Mouse (Mus musculus): Measurements from ENCODE around the gene Ppp1r3g. TPM values are rescaled to one million over a fixed set of nuclear protein-coding genes. Genes with fewer than 3 reads are reported as not detected.
"Not testable (repeated sequence)": the region's sequence is repeated elsewhere in the genome, so short reads cannot be mapped to it uniquely, and the experiment has no call there.

The Ppp1r3g gene
- total RNA-seq, 2 experiments from 2014 or later = 0.35 to 0.78 TPM

DNA sequence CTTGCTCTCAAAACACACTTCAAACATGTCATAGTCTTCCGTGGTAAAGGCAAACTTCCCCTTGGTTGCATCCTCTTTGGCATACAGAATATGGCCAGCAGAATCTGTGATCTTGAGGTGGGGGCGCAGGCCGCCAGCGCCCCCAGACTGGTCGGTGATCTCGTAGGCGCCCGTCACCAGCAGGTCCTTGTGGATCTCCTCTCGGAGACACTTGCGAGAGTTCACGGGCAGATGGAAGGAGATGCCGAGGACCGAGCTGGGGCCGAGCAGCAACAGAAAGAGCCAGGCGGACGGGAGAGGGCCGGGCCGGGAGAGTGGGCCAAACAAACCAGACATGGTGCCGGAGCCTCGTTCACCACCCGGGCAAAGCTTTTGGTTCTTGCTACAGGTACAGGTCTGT lies 32.5 kb downstream of the Ppp1r3g start:
- intact Hi-C loops (cut with DNase I); DNase-seq: not testable (repeated sequence)

DNA sequence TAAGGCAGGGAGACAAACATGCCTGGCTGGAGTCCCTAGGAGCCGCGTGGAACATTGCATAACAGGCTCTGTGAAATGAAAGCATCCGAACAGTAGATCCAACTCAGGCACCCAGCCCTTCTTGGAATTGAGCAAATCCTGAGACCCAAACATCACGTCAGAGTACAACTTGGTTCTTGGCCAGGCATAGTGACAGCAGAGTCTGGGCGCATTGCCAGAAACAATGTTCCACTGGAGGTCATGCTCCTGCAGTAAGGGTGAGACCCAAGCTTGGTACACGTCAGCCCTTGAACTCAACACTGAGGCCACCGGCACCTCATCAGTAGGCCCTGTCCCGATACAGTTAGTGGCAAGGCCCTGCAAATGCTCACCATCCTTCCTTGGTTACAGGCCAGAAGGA lies 35.4 kb downstream of the Ppp1r3g start:
- intact Hi-C loops (cut with DNase I) = no loop called here
- peak; percentile 79 to 84 for DNase-seq

DNA sequence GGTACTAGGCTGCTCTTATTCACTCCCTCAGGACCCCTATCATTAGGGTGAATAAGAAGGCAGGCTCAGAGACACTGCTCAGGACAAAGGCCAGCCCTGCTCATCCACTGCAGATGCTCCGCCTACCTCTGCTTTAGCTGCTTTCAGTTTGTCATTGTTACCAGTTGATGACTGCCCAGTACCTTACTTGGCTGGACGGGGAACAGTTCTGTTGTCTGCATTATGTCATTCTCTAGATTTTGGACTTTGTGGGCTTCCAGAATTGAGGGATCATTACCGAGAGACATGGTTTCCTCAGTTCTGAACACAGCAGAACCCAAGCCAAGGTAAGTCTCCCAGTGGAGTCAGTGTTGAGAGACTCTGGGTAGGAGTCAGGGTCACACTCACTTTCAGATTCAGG lies 36.6 kb downstream of the Ppp1r3g start:
- intact Hi-C loops (cut with DNase I) = no loop called here
- DNase-seq = no peak

DNA sequence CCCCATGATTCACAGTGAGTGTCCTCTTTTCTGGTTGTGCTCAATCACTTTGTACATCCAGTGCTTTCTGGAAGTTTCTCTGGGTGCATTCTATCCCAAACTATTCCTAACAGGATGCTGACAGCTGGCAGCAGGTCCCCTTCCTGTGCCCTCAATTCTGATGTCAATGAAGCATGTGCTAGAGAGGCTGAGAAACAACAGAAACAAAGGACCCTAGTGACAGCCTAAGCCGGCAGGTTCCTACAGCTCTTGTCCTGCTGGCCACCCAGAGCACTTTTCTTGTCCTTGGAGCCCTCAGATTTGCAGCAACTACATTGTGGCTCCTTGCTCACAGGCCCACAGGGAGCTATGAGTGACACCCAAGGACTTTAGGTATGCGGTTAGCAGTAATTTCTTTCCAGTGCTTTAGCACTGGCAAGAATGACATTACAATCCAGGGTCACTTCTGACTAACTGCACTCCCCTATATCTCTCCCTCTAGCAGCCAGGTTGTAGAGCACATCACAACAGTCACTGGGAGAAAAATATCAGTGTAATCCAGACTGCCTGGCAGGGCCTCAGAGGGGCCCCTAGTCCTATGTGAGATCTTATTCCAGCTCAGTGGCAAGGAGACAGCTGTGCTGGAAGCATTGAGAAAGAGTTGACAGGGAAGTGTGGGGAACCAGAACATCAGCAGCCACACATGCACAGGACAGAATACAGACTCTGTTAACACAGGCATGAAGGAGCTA lies 37.2 kb downstream of the Ppp1r3g start:
- no peak for DNase-seq
- intact Hi-C loops (cut with DNase I) = no loop called here

DNA sequence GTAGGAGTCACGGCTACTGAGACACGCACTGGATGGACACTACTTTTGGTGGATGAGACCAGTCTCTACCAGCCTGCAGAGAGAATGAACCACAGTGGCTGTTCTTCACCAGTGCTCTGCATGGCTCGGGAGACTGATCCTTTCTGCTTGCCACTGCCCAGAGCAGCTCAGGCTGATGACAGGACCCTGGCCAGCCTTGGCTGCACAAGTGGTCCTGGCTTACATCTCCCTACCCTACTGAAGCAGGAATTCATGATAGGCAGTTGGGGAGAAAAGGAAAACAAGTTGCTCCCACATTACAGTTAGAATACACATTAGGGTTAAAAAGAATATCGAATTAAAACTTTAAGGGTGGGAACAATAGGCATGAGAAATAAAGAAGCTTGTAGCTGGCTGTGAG lies 39.0 kb downstream of the Ppp1r3g start:
- DNase-seq = peak; percentile 29 to 35
- intact Hi-C loops (cut with DNase I) = no loop called here

DNA sequence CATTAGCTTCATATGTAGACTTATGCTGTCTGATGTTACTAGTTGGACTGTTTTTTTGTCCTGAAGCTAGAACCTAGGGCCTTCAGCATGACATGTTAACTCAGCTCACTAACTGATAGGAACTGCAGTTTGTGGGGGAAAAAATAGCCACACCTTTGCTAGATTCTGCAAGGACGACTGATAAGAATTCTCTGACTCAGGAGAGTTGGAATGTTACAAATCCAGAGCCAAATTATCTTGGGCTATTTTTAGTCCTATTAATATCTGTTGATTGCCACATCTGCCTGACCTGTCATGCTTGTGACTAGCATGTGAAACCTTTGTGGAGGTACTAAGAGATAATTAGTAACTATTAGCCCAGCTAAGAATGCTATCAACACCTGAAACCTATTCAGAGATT lies 42.2 kb downstream of the Ppp1r3g start:
- intact Hi-C loops (cut with DNase I) = no loop called here

DNA sequence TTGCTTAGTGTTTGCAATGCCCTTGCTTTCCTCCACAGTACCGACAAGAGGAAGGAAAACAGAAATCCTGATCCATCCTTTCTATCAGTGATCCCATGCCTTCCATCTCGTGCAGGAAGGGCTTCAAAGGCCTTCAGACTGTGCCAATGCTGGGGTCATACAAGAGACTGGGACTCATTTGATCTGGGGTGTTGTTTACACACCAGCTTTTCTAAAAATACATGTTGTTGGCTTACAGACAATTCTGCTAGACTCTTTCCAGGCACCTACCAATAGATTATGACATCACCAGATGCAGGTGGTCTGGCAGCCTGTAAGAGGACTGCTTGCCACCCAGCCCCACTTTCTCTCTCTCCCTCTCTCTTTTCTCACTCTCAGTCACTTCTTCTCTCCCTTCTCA lies 51.3 kb downstream of the Ppp1r3g start:
- no peak for DNase-seq
- intact Hi-C loops (cut with DNase I) = loop anchor here (10.0 kb wide), 1 partner anchor 725 kb away; the partner anchor contains the start of gene Nrn1

More for the DNA sequence above, 42.2 kb downstream of the Ppp1r3g start:
- DNase-seq = no peak

DNA sequence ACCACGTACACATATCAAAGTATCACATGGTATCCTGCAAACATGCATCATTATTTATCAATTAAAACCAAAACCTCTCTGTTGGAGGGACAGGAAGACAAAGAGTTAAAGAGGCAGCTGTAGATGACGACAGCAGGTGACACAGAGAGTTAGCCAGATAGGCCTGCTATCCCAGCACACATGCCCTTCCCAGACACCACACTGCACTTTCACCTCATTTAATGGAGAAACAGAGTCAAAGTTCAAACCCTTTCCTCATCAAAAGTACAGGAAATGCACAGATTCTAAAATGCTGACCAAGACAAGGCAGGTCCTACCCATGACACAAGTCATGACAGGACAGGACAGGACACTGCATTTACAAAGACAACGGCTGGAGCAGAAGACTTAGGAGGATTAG lies 57.0 kb downstream of the Ppp1r3g start:
- DNase-seq = no peak
- intact Hi-C loops (cut with DNase I) = loop anchor here (5.0 to 10.0 kb wide), 2 partner anchors 267 to 719 kb away; partner anchors contain the start of gene Nrn1

DNA sequence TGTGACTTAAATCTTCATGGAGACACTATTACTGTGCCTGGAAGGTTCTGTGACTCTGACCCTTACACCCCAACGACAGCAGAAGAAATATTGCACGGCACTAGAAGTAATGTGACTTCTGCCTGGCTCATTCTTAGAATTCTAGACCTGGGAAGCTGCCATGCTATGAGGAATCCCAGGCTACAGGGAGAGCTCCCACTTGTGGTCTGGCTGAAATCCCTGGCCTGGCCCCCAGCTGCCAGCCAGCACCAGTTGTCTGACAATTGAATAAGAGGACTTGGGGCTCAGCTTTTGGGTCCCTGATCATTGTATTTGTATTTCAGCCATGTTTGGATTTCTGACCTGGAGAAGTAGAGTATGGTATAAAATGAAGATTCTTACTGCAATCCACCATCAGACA lies 59.4 kb downstream of the Ppp1r3g start:
- intact Hi-C loops (cut with DNase I) = loop anchor here (2.0 to 10.0 kb wide), 3 partner anchors 99 to 717 kb away; partner anchors contain the start of genes Fars2, Lyrm4 and Nrn1
- no peak for DNase-seq

DNA sequence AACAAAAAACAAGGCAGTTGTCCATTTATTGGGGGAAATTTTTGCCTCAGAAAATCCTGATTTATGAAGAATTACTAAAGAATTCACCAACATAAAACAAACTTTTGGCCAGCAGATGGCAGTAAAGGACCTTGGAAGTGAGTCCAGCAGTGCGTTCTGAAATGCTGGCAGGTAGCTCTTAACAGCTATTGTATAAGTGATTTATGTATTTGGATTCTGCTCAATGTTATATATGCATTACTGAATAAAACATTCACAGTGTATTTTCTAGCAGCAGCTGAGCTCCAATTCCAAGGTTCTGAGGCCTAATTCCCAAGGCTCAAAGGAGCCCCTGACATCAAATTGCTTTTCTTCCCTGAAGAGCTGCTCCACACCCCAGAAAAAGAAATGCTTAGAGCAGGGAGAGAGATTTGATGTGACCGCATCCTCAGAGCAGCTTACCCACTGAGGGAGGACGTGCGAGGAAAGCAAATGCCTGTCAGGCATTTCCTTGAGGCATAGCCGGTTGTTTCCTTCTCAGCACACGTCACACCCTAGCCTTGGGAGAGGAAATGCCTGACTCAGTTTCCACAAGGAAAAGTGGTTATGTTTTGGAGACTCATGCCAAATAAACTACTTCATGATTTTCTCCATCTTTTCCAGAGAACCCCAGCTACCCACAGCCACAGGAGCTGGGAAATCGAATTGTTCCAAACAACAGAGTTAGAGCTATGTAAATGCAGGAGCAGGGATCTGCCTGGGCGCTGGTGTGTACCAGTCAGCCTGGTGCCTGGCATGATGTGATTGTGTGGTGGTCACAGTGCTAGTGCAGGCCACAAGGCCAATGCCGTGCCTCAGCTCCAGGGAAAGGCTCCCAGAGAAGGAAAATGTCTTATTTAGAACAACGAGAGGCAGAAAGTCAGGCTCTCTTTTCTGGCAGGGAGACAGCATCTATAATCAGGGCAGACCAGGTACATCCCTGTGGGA lies 61.0 kb downstream of the Ppp1r3g start:
- peak; percentile 60 to 70 for DNase-seq
- intact Hi-C loops (cut with DNase I) = loop anchor here (1.0 to 10.0 kb wide), 4 partner anchors 97 to 1293 kb away; partner anchors contain the start of genes Fars2, Lyrm4 and Nrn1

Other genes with a start within 250 kb of the Ppp1r3g start
- 1 to 10 TPM; 5.5 to 7.0 TPM for gene Rpp40, start 52.5 kb upstream of the Ppp1r3g start, total RNA-seq (2021)
- 10 to 100 TPM; 79.2 to 87.6 TPM for gene Fars2, start 158.6 kb downstream of the Ppp1r3g start, total RNA-seq (2021)
- 10 to 100 TPM in 1 of 2 experiments, 1 to 10 TPM in 1; 9.8 to 10.7 TPM for gene Lyrm4, start 158.7 kb downstream of the Ppp1r3g start, total RNA-seq (2021)